ENCODE assay signal across 9 mouse cellular contexts in the genomic region with DNA sequence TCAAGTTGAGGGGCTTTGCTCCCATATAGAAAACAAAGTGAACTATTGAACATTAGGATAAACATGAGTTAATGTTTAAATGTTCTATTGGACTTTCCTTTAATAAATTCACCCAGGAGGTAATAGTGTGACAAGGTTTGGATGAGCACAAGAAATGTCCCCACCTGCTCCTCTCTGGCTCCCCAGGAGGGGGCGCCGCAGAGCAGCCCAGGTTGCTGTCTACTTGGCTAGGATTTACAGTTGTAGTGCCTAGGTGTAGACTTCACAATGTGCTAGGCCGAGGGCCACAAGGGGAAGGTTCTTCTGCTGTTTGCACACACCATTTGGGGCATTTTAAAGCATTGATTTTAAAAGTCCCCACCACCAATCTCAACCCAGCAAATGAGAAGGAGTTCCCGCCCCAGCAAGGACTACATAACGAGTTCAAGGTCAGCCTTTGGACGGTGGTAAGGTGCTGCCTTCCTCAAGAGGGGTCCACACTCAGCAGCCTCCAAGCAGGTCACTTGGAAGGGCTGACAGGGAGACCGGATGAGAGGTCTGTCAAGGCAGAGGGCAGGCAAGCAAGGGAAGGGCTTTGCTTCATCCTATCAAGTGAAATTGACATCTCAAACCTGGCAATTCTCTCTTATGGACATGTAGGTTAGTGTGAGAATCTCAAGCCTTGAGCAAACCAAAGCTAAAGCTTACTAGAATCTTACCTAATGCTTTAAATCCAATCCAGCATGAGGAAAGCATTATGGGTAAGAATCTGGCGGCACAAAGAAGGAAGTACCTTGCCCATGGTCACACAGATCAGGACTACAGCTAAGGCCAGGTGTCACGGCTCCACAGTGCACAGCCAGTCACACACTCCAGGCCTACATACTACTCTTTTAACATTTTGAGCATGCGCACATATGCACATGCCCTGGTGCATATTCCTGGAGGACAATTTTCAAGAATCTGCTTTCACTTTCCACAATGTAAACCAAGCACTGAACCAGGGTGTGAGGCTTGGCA. TPM values are rescaled to one million over a fixed set of nuclear protein-coding genes. Genes with fewer than 3 reads are reported as not detected.
DNase-seq lines count a peak whose midpoint lies in the region; ATAC-seq and TF ChIP-seq lines count a peak whose summit lies in the region.
"Had no signal": no experiment of that assay in that cellular context is flagged by ENCODE, and none has a peak within 500 bp of the region (broad histone marks: within the 10 kb centered on the region; RNA-seq: fewer than 3 reads in every experiment).

No protein-coding gene starts in this region.

- intact Hi-C loops in gastrocnemius, adult 2 months (cut with DNase I) = loop anchor here (1.0 kb wide), 1 partner anchor 77 kb away; no protein-coding TSS in a partner anchor

- DNase-seq in forebrain, embryonic 11.5 days (ENCODE audit: low spot score) = peak; percentile 80
- DNase-seq in brain, embryonic 14.5 days (ENCODE audit: low read depth) = peak; percentile 42
- peak; percentile 81 for DNase-seq in gastrocnemius, adult 2 months
- peak; percentile 79 to 86 for DNase-seq in kidney, postnatal 25 days
- peak; percentile 75 for DNase-seq in lung, adult 2 months
- DNase-seq in spleen, adult 18-20 months = peak; percentile 43 to 74

- no peak overlapping the region for H3K27ac ChIP-seq in forebrain, embryonic 11.5 days (ENCODE audit: low read depth, low read length)
- H3K27ac ChIP-seq in forebrain, embryonic 13.5 days = no peak overlapping the region
- H3K27ac ChIP-seq in gastrocnemius, adult 2 months = no peak overlapping the region
- H3K27ac ChIP-seq: stomach, embryonic 15.5 days had no signal

- H3K4me2 ChIP-seq in forebrain, embryonic 11.5 days (ENCODE audit: low read depth, low read length, severe bottlenecking) = no peak overlapping the region
- H3K4me2 ChIP-seq in forebrain, embryonic 13.5 days = no peak overlapping the region

- 0 out of 2 replicates have a peak, but pooled peaks have one; percentile 46 for ATAC-seq in forebrain, embryonic 11.5 days (replicated peaks; ENCODE audit: low FRiP score)
- no peak for ATAC-seq in forebrain, embryonic 13.5 days
- ATAC-seq in CD4-positive, CD25-positive, alpha-beta regulatory T cell, adult 4 months = peak; percentile 95

- no peak for TF ChIP-seq POLR2A in brain, embryonic 14.5 days (IDR thresholded peaks at IDR 0.05; ENCODE audit: borderline replicate concordance, extremely low read depth, insufficient read depth, insufficient read length, poor library complexity, severe bottlenecking)
- TF ChIP-seq POLR2A in lung, adult 2 months (IDR thresholded peaks at IDR 0.05; ENCODE audit: borderline replicate concordance, extremely low read depth, low read depth, low read length) = no peak

- no peaks in the 10 kb centered on the region for H3K9me3 ChIP-seq in forebrain, embryonic 11.5 days (ENCODE audit: control insufficient read depth, low read length)
- no peaks in the 10 kb centered on the region for H3K9me3 ChIP-seq in forebrain, embryonic 13.5 days (replicated peaks)
- H3K9me3 ChIP-seq: stomach, embryonic 15.5 days had no signal

- no peak overlapping the region for H3K4me3 ChIP-seq in forebrain, embryonic 11.5 days (ENCODE audit: low read depth, low read length)
- H3K4me3 ChIP-seq in forebrain, embryonic 13.5 days = no peak overlapping the region
- H3K4me3 ChIP-seq in gastrocnemius, adult 2 months = no peak overlapping the region; the same call in 1 of the 2 replicates
- no peak overlapping the region for H3K4me3 ChIP-seq in lung, adult 2 months (replicated peaks; ENCODE audit: extremely low read depth, low read depth, low read length)
- H3K4me3 ChIP-seq: stomach, embryonic 15.5 days had no signal

- H3K36me3 ChIP-seq in forebrain, embryonic 11.5 days (ENCODE audit: control insufficient read depth, insufficient read depth, low read length) = peaks cover 3% of the 10 kb centered on the region; the same call in 1 of the 2 replicates
- H3K36me3 ChIP-seq in forebrain, embryonic 13.5 days (ENCODE audit: poor library complexity, severe bottlenecking) = peaks cover 15% of the 10 kb centered on the region

- no peaks in the 10 kb centered on the region for H3K4me1 ChIP-seq in forebrain, embryonic 11.5 days (replicated peaks; ENCODE audit: control insufficient read depth, insufficient read depth, low read length)
- H3K4me1 ChIP-seq in forebrain, embryonic 13.5 days = peaks cover 8% of the 10 kb centered on the region
- no peaks in the 10 kb centered on the region for H3K4me1 ChIP-seq in lung, adult 2 months (ENCODE audit: control insufficient read depth, insufficient read depth, low read length)

- WGBS in forebrain, embryonic 11.5 days = 65% methylated on average over 10 of the region's 10 CpGs
- 68% methylated on average over 10 of the region's 10 CpGs for WGBS in forebrain, embryonic 13.5 days
- 56% methylated on average over 10 of the region's 10 CpGs for WGBS in lung, adult 2 months

- no peak overlapping the region for H3K9ac ChIP-seq in forebrain, embryonic 11.5 days (ENCODE audit: low read length)
- no peak overlapping the region for H3K9ac ChIP-seq in forebrain, embryonic 13.5 days
- H3K9ac ChIP-seq: stomach, embryonic 15.5 days had no signal

- H3K27me3 ChIP-seq in forebrain, embryonic 11.5 days (ENCODE audit: control insufficient read depth, insufficient read depth, low read length) = no peaks in the 10 kb centered on the region
- H3K27me3 ChIP-seq in forebrain, embryonic 13.5 days = no peaks in the 10 kb centered on the region
- H3K27me3 ChIP-seq: stomach, embryonic 15.5 days had no signal

- peak; percentile 85 for TF ChIP-seq CTCF in brain, embryonic 14.5 days (IDR thresholded peaks at IDR 0.05; ENCODE audit: borderline replicate concordance, extremely low read depth, insufficient read depth, insufficient read length)
- TF ChIP-seq CTCF in gastrocnemius, adult 2 months (IDR thresholded peaks at IDR 0.05) = no peak; the same call in 1 of the 2 replicates
- peak; percentile 77 for TF ChIP-seq CTCF in lung, adult 2 months (IDR thresholded peaks at IDR 0.05; ENCODE audit: insufficient read depth, low read length)

RNA-seq across cellular contexts. Expression of a gene that starts 15.9 kb away (rescaled TPM):
- polyA plus RNA-seq in forebrain, embryonic 11.5 days (2014; fragmentation: Nextera tagmentation; extraction: Ambion mirVana) = 45.1 and 45.7 TPM in 2 replicates
- 38.6 and 45.3 TPM in 2 replicates for polyA plus RNA-seq in forebrain, embryonic 13.5 days (2015; fragmentation: Nextera tagmentation; extraction: Ambion mirVana)
- polyA plus RNA-seq in CD4-positive, CD25-positive, alpha-beta regulatory T cell, adult 4 months (2017; shearing (Covaris generic)) = 10 to 100 TPM; 22.4 to 48.3 TPM
- 111 and 118 TPM in 2 replicates for polyA plus RNA-seq in brain, embryonic 14.5 days (2012; rRNA removed)
- 1 to 10 TPM; 3.8 to 5.6 TPM for total RNA-seq in gastrocnemius, adult 2 months (2021)
- 77.5 and 84.7 TPM in 2 replicates for polyA plus RNA-seq in lung, adult 2 months (2012; rRNA removed)

RNA-seq across cellular contexts. Expression of a gene that starts 22.0 kb away (rescaled TPM):
- polyA plus RNA-seq in forebrain, embryonic 11.5 days (2014; fragmentation: Nextera tagmentation; extraction: Ambion mirVana) = 0.33 and 0.99 TPM in 2 replicates
- 0.44 and 0.57 TPM in 2 replicates for polyA plus RNA-seq in forebrain, embryonic 13.5 days (2015; fragmentation: Nextera tagmentation; extraction: Ambion mirVana)
- polyA plus RNA-seq in CD4-positive, CD25-positive, alpha-beta regulatory T cell, adult 4 months (2017; shearing (Covaris generic)) = not detected
- 0.05 and 0.18 TPM in 2 replicates for polyA plus RNA-seq in brain, embryonic 14.5 days (2012; rRNA removed)
- under 1 TPM; 0.26 to 0.36 TPM for total RNA-seq in gastrocnemius, adult 2 months (2021)
- 0.24 TPM in 1 of 2 replicates, not detected in the other for polyA plus RNA-seq in lung, adult 2 months (2012; rRNA removed)

RNA-seq across cellular contexts. Expression of a gene that starts 25.9 kb away (rescaled TPM):
- polyA plus RNA-seq in forebrain, embryonic 11.5 days (2014; fragmentation: Nextera tagmentation; extraction: Ambion mirVana) = 11.8 and 14.3 TPM in 2 replicates
- 10.8 and 11.4 TPM in 2 replicates for polyA plus RNA-seq in forebrain, embryonic 13.5 days (2015; fragmentation: Nextera tagmentation; extraction: Ambion mirVana)
- polyA plus RNA-seq in CD4-positive, CD25-positive, alpha-beta regulatory T cell, adult 4 months (2017; shearing (Covaris generic)) = 1 to 10 TPM; 4.4 to 5.7 TPM
- polyA plus RNA-seq in brain, embryonic 14.5 days (2012; rRNA removed) = 13.2 and 15.3 TPM in 2 replicates
- total RNA-seq in gastrocnemius, adult 2 months (2021) = 10 to 100 TPM; 10.9 to 12.1 TPM
- 11.7 and 17.9 TPM in 2 replicates for polyA plus RNA-seq in lung, adult 2 months (2012; rRNA removed)

RNA-seq across cellular contexts. Expression of a gene that starts 52.8 kb away (rescaled TPM):
- 25.7 and 27.2 TPM in 2 replicates for polyA plus RNA-seq in forebrain, embryonic 11.5 days (2014; fragmentation: Nextera tagmentation; extraction: Ambion mirVana)
- 27.5 and 28.4 TPM in 2 replicates for polyA plus RNA-seq in forebrain, embryonic 13.5 days (2015; fragmentation: Nextera tagmentation; extraction: Ambion mirVana)
- polyA plus RNA-seq in CD4-positive, CD25-positive, alpha-beta regulatory T cell, adult 4 months (2017; shearing (Covaris generic)) = 1 to 10 TPM; 2.8 to 3.4 TPM
- polyA plus RNA-seq in brain, embryonic 14.5 days (2012; rRNA removed) = 33.4 and 38.5 TPM in 2 replicates
- 100 to 1,000 TPM; 208 to 217 TPM for total RNA-seq in gastrocnemius, adult 2 months (2021)
- polyA plus RNA-seq in lung, adult 2 months (2012; rRNA removed) = 1,241 and 1,426 TPM in 2 replicates
